Mouse (Mus musculus): ENCODE data around the gene Vmn2r30. TPM values are rescaled to one million over a fixed set of nuclear protein-coding genes. Genes with fewer than 3 reads are reported as not detected.

The Vmn2r30 gene
- polyA plus RNA-seq (2012; ENCODE audit: low replicate concordance), result 0.03 TPM in 1 of 2 replicates, not detected in the other

GRCm38 (mm10) chr7:7337509-7337908 lies at the start of gene Vmn2r30:
Gene Vmn2r30, minus strand, starts transcription at chr7:7337609.

GRCm38 (mm10) chr7:7374431-7374830 lies 37.0 kb upstream of the Vmn2r30 start, which contains the start of gene Gm45783:
Gene Gm45783, minus strand, starts transcription at chr7:7374573.

GRCm38 (mm10) chr7:7277966-7278567 lies 59.3 kb downstream of the Vmn2r30 start, which contains the start of gene Gm45844:
Gene Gm45844, minus strand, starts transcription at chr7:7278289.

Other genes with a start within 250 kb of the Vmn2r30 start
- gene Zfp954, start 216.1 kb downstream of the Vmn2r30 start, polyA plus RNA-seq (2012; ENCODE audit: low replicate concordance), result 3.6 and 4.2 TPM in 2 replicates
- gene Zfp773, start 200.9 kb downstream of the Vmn2r30 start, polyA plus RNA-seq (2012; ENCODE audit: low replicate concordance), result 0.16 and 0.22 TPM in 2 replicates
- 0.66 and 0.74 TPM in 2 replicates for gene Zfp418, start 166.3 kb downstream of the Vmn2r30 start, polyA plus RNA-seq (2012; ENCODE audit: low replicate concordance)
- gene Zfp772, start 127.6 kb downstream of the Vmn2r30 start, polyA plus RNA-seq (2012; ENCODE audit: low replicate concordance), result 0.11 and 0.31 TPM in 2 replicates
- not detected in 2 replicates for gene Vmn2r29, start 90.3 kb downstream of the Vmn2r30 start, polyA plus RNA-seq (2012; ENCODE audit: low replicate concordance)
- gene Gm45844, start 59.3 kb downstream of the Vmn2r30 start, polyA plus RNA-seq (2012; ENCODE audit: low replicate concordance), result not detected in 2 replicates
- 10.6 and 13.0 TPM in 2 replicates for gene Clcn4, start 36.8 kb downstream of the Vmn2r30 start, polyA plus RNA-seq (2012; ENCODE audit: low replicate concordance)
- gene Gm45783, start 37.0 kb upstream of the Vmn2r30 start, polyA plus RNA-seq (2012; ENCODE audit: low replicate concordance), result not detected in 2 replicates
- gene Vmn2r31, start 62.1 kb upstream of the Vmn2r30 start, polyA plus RNA-seq (2012; ENCODE audit: low replicate concordance), result not detected in 2 replicates
- gene Vmn2r32, start 142.4 kb upstream of the Vmn2r30 start, polyA plus RNA-seq (2012; ENCODE audit: low replicate concordance), result not detected in 2 replicates
- not detected in 2 replicates for gene Vmn2r33, start 229.2 kb upstream of the Vmn2r30 start, polyA plus RNA-seq (2012; ENCODE audit: low replicate concordance)

All from hematopoietic multipotent progenitor cell, adult 10-12 weeks (in vitro differentiated cells).